Mouse (Mus musculus): ENCODE measurements around the gene Fam208a.

DNA sequence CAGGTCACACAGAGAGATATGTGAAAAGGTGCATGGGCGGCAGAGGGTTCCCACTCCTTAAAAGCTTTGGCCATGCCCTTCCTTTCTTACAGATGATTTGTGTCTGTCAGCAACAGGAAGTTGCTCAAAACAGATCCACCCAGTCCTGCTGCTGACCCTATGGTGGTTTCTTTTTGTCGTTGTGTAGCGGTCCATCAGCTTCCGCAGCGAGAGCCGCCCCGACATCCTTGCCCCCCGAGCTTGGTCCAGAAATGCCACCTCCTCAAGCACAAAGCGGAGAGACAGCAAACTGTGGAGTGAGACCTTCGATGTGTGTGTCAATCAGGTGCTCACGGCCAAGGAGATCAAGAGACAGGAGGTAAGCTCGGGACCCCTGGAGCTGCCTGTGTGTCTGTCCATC is 49.2 kb upstream of the Fam208a start:
- TF ChIP-seq CTCF (IDR thresholded peaks at IDR 0.05; ENCODE audit: low read depth) (no peak), EP300 (IDR thresholded peaks at IDR 0.05; ENCODE audit: low read depth) (no peak)

Data from liver, embryonic 14.5 days (tissue).